Mouse (Mus musculus): Measurements from ENCODE around the gene Top2a.
A peak's percentile ranks its signal among the peaks of the same experiment; 100 is the strongest.

Gene Top2a

DNA sequence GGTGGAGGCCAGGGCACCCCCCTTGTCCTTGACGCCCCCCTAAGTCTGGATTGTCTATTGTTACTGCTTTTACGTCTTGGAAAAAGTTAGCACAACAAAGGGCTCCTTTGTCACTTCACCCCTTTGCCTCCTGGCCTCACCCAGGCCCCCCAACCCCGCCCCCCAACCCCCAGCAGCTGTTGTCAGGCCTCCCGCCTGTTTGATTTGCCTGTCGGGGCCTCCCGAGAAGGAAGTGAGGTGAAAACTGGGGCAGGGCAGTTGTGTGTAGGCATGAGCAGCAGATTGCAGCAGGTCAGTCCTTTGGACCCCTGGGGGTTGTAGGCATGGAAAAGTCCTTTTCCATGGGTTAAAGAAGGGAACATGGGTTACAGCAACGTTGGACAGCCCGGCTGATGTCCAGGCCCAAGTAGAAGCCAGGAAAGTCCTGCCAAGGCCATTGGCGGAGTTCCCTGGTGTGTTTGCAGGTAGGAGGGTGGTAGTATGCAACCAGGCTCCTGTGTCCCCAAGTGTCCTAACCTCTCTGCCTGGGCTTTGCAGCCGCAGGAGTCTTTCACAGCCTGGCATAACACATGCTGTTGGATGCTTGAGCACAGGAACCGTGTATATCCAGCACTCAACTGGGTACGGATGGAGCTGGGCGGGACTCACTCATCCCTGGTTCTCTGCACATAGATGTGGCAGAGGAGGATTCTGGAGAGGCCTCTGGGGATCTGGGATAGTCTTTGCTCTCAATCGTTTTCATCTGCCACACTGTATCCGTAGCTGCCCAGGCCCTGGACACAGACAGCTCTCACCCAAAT lies 59.2 kb downstream of the Top2a start:
- DNase-seq (ENCODE audit: low read depth): no peak

DNA sequence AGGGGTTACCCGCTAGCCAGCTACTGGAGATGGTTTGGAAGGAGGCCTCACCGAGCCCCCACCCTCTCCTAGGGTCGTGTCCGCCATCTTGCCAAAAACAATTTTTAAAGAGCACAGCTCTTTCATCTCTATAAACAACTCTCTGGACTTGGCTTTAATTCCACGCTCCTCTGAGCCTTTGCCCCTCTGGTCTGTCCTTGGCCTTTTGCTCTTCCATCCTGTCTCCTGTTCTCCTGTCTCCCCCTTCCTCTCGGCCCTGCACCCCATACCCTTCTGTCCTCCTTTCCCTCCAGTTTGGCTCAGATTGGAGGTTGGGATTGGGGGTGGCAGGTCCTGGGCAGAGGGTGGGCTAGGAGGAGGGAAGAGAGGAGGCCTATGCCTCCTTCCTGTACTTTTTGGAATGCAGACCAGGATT lies 59.8 kb downstream of the Top2a start:
- DNase-seq (ENCODE audit: low read depth): no peak

DNA sequence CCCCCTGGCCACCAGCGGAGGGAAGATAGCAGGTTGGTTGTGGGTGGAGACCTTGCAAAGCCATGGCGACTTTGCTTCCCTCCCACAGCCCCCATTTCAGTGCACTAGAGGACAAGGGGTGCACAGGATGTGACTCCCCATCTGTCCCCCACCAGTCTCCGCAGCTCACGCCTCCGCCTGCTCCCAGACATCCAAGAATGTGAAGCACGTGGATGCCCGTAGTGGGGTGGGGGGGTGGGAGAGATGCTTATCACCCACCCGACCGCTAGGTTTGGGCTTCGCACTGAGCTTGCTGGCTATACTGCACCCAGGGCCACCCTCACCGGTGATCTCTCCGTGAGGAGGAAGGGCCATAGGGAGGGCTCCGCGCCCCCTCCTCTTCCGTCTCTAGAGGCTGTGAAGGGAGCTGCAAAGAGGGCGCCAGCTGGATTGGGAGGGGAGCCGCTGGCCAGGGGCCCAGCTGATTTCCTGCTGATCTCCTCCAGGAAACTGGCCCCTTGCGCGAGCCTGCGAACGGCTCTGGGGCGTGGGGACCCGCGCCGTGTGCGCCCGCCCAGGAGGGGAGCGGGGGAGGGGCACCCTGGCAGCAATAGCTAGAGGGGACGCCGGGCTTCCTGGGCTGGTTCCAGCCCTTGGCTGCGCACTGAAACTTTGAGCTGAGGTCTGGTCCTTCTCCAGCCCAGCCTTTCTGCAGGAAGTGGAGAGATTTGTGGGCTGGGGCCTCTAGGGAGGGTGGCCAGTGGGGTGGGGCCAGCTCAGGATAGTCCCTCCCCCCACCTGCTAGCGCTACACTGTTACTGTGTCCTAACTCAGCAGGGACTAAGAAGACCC lies 60.6 kb downstream of the Top2a start:
- peak; percentile 84 for DNase-seq (ENCODE audit: low read depth)

DNA sequence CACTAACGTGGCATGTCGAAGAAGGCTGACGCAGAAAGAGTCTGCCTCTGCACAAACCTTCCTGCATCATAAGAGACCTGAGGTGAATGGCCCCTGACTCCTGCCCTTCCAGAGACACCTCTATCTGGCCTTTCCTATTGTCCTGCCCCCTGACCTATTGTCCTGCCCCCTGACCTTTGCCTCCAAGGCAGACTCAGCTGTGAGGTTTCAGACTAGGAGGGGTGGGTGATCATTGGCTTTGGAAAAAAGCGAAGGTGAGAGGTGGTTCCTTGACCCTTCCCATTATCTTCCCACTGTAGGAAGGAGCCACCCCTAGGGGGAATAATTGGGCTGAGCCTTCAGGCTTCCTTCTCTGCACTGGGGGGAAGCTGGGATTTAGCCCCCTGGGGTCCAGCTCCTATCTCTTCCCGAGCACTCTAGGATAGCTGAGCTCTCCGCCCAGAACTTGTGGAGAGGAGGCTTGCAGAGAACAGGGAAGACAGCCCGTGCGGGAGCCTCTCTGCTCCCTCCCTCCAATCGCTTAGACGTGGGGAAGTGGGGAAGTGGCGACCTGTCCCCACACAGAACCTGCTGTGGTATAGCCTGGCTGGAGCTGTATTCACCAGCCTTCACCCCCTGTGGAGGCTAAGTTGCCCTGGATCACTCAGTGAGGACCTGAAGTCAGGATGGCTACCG lies 61.4 kb downstream of the Top2a start:
- DNase-seq (ENCODE audit: low read depth): no peak

DNA sequence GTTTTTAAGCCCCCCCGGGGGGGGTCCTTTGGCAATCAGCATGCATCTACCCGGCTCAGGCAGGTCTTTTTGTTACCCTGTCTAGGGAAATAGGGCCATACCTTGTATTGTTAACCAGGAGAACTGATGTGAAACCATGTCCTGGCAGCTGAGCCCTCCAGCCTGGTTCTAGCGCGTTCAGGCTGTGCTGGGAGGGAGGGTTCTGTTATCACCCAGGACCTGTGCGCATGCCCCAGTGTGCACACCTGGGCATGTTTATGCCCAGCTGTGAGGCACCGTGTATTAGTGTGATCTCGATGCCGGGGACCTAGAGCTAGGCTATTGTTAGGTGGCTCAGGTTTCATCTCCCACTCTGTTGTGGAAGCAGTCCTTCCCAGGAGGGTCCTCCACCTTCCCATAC lies 62.2 kb downstream of the Top2a start:
- no peak for DNase-seq (ENCODE audit: low read depth)

DNA sequence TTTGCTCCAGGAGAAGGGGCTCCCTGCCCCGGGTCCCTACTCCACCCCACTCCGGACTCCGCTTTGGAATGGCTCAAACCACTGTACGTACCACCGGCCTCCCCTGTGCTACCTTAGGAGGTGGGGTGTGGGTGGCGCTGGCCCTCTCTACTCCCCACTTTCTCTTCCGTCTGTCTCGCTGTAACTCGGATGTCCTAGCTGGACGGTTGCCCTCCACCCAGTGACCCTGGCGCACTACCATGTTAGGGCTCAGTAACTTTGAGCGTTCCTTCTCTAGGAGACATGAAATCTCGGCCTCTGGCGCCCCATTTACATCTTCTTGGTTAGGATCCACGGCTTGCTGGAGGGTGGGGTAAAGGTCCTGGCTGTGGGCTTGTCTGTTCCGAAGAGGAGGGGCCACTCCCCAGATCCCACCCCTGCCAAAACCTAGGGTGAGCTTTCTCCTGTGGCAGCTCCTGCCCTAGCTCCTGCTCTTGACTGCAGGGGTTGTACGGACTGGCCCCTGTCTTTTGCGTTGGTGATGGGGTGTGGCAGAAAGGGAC lies 62.9 kb downstream of the Top2a start:
- DNase-seq (ENCODE audit: low read depth): no peak

DNA sequence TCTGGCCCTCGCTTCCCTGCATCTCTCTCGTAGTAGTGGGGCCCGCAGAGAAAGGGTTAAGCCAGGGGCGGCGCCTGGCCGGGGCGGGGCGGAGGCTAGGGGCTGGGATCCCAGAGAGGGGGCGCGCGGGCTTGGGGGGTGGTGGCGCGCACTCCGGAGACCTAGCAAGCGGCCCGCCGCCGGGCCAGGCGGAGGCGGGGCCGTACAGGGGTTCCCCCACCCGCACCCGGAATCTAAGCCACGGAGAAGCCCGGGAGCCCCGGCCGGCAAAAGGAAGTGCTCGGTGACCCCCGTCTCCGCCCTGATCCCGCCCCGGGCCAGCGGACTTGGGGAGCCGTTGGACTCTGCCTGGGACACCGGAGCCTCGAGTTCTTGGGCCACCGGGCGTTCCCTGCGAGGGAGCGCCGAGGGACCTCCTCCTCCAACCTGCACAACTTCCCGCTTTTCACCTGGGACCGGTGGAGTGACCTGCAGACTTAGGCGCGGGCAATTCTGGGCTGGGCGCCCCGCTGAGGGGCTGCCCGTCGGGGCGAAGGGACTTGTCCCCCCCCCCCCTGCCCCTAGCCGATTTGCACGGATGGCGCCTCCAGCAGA lies 63.6 kb downstream of the Top2a start:
- DNase-seq (ENCODE audit: low read depth): no peak

DNA sequence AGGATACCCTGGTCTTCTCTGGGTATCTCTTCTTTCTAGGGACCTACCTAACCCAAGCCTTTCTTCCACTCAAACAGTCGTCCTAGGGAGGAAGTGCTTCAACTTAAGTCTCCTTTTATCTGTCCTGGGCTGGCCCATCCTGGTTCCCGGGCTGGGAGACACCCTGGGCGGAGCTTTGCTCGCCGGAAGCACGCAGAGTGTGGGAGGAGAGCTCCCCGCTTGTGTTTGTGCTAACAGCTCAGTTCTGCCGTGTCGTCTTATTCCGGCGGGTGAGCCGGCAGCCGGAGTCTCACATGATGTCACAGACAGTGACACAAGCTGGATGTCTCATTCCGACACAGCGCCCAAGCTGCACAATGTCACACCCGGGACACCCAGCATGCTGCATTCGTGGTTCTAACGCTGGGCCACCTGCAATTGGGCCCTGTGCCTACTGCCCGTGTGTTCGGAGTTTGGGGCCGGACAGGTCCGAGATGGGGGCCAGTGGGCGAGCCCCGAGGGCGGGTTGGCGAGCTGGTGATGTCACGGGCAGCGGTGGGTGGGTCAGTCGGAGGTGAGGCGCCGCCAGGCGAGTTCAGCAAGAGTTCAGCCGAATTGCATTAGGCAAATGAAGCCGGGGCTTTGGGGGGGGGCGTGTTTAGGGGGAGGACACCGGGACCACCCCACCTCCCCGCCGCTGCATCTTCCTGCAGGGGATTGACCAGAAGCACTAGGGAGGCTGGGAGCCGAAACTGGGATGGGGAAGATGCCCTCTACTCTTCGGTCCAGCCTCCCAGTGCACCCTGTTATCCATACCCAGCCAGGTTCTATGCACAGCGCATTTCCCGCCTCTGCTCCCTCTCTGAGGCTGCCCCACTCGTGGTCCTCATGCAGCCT lies 64.3 kb downstream of the Top2a start:
- DNase-seq (ENCODE audit: low read depth): peak; percentile 68

DNA sequence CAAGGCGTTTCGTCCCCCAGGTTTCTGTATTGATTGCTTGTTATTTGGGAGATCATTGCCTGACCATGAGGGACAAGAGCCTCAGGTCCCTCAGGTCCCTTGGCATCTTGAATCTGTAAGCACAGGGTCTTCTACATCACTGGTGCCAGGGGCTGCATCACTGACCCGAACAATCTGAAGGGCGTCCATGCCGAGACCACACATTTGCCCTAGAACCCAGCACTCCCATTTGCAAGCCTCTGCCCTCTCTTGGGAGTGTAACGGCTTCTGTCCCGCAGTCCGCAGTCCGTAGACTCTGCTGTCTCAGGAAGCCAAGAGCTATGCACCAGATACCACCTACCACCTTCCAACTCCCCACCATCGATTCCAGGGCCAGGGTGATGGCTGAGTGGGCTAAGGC lies 67.6 kb downstream of the Top2a start:
- no peak for DNase-seq (ENCODE audit: low read depth)

DNA sequence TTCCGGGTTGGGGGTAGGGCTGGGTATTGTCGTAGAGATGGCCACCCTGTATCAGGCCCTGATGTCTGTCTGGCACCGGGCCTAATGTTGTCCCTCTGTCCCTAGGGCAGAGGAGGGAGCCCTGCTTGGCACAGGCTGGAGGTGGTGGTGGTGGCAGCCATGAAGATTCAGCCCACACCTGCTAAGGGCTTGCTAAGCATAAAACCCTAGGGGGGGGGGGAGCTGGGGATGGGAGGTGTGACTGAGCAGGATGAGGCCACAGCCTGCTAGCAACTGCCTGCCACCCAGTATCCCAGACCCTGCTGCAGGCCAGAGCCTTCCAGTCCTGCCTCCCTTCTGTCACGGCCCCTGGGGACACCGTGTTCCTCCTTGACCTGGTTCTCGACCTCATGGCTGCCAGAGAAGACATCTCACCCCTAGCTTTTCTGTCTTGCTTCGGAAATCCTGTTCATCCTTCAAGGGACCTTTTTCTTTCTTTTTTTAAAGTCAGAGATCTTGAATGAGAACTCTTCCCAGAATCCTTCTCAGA lies 68.2 kb downstream of the Top2a start:
- no peak for DNase-seq (ENCODE audit: low read depth)

DNA sequence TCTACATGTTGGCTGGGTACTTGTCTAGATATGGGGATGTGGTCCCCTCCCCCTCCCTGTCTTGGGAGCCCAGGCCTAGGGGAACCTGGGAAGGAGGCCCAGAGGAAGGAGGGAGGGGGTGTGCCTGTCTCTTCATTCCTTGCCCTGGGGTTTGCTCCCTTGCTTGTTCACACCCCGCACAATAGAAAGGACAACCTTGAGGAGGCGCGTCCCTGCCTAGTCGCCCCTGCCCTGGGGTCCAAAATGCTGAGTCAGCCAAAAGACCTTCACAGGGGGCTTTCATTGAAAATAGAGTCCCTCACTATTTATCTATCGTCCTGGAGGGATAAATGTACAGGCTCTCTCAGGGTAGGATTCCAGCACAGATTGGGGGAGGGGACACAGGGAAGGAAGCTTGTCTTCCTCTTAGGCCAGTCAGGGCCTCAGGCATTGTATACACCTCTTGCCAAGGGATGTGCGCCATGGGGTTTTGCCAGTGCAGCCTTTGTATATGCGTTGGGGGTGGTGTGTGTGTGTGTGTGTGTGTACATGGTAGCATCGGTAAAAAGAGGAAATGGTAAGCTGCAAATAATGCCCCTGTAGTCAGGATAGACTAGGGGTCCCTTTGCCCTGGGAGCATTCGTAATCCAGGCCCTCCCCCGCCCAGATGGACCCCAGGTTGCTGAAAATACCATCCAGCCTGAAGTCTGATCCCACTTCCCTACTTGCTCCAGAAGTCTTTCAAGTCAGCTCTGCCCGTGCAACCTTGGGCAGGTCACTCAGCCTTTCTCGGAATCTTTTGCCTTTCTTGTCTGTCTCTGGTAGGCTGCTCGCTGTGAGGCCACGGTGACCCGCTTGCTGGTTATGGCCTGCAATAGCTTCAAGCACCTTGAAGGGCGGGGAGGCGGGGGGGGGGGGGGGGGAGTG lies 68.9 kb downstream of the Top2a start:
- DNase-seq (ENCODE audit: low read depth): no peak

DNA sequence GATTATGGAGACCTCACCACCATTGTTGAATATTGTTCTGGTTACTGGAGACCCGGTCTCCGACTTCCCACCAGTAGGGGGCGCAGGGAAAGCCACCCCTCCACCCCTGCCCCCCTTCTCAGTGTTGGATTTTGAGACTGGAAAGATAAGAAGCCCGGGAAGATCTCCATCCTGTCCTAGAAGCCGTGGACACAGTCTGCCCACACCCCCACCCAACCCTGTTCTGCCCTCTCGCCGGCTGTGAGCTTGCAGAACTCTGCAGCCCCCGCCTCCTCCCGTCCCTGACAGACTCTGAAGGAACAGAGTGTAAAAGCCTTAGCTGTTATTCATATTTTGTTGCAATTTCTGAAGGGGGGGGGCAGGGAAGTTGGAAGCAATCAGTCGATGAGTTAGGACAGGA lies 69.6 kb downstream of the Top2a start:
- peak; percentile 35 for DNase-seq (ENCODE audit: low read depth)

DNA sequence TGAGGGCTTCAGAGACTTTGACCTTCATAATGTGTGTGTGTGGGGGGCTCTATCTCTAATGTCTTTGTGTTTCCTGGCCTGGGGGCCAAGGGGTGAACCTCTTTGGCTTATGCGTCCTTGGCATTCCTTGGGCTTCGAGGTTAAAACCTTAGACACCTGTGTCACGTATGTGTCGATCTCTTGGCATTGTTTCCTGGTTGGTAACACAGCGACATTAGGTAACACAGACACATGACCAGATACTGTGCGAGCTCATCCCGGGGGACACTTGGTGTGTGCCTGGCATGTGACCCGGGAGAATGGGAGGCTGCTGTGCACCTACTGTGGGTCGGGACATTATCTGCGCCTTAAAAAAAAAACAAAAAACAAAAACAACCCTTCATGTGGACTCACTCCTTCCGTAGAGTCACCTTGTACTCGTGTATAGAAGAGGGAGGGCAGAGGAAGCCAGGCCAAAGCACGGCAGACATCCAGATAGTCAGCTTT lies 70.1 kb downstream of the Top2a start:
- DNase-seq (ENCODE audit: low read depth): no peak

DNA sequence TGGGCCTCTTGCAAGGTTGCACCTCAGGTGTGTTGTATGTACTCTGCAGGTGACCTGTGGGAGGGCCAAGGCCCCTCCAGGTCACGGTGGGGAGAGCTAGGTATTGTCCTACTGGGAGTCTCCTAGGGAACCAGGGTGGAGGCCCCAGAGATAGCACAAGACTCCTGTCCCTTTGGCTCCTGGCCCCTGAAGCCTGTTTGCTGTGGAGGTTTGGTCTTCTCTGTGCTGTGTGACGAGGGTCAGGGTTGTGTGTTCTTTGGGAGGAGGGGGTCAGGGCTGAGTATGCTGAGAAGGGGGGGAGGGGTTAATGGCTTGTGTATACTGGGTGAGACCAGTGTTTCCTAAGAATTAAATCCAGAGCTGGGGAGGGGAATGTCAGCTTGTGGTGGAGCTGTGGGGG lies 70.6 kb downstream of the Top2a start:
- DNase-seq (ENCODE audit: low read depth): no peak

DNA sequence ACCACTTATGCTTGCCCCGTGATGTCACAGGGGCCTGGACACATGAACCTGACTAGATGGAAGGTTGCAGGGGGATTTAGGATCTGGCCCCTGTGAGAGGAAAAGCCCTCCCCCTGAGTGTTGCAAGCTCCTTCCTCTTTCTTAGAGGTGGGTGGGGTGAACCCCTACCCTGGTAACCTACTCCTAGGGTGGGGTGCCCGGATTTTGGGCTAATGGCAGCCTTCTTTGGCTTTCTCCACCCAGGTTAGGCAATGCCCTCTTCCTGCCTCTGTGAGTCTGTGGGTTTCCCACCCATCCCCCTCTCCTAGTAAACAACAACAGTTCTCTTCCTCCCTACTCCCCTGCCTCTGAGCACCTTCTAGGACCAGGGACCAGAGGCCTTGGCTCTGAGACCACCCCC lies 71.3 kb downstream of the Top2a start:
- DNase-seq (ENCODE audit: low read depth): peak; percentile 77

DNA sequence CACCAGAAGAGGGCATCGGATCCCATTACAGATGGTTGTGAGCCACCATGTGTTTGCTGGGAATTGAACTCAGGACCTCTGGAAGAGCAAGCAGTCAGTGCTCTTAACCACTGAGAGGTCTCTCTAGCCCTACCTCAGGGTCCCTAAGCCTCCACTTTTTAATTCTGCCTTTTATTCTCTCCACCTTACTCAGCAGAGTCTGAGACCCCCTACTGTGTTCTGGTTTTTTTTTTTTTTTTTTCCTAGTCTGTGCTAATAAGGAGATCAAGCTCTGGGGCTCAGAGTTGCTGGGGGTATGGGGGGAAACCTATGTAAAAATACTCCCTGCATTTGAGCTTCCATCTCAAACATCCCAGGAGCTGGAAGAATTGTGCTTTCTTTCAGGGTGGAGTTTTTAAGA lies 71.9 kb downstream of the Top2a start:
- no peak for DNase-seq (ENCODE audit: low read depth)

DNA sequence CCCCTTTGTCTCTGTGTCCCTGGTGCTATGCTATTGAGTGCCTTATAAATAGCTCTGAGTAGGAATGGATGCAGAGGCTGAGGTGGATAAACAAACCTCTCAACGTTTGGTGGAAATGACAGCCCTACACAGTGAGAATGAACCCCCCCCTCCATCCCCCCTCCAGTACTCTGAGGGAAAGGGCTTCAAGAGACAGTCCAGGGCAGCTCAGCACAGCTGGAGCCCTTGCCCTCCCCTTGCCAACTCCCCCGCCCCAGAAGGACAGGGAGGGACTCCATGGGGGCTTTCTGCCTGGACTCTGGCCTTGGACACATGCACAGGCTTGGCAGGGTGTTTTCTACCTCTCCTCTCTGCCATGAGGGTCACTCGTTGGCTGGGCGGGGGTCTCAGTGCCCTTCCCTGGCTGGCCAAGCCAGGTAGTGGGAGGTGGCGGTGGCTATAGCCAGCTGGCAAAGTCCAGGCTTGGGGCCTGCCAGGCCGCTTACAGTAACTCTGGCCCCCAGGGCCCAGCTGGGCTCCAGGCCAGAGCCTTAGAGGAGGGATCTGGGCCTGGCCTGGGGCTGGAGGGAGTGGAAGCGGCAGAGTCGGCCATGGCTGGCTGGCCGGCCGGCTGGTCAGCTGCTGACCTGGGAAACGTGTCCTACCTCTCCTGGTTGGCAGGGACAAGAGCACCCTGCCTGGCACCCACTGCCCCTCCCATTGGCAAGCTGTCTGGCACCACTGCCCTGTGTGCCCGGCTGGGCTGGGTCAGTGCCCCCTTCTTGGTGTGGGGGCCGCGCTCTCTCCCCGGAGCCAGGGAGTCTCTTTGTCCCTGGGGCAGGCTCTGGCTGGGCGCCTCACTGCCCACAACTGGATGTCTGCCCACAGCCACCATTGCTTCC lies 72.7 kb downstream of the Top2a start:
- no peak for DNase-seq (ENCODE audit: low read depth)

DNA sequence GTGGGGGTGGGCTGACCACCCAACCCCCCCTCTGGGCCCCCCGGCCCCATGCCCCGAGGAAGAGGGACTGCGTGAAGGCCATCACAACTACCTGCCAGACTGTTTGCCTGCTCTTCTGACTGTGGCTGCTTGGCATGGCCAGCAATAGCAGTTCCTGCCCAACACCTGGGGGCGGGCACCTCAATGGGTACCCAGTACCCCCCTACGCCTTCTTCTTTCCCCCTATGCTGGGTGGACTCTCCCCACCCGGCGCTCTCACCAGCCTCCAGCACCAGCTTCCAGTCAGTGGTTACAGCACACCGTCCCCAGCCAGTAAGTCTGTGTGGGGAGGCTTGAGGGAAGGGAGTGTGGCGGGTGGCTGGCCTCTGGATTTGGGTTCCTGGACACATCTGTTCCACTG lies 73.5 kb downstream of the Top2a start:
- no peak for DNase-seq (ENCODE audit: low read depth)

Data from 416B (cell line).